Mouse (Mus musculus) cerebellum, adult 2 months (tissue): ENCODE data around the gene Chrm3. TPM values are rescaled to one million over a fixed set of nuclear protein-coding genes. Genes with fewer than 3 reads are reported as not detected.

ENCODE experiments used
- DNase-seq, 2 experiments: peaks; one replicate each; pipeline ENCODE4 v3.0.0; 2021
- H3K27ac ChIP-seq: fragments of 200-500 bp; 2 replicates; pipeline ENCODE4 v1.5.1; 2012; ENCODE audit warnings: low read length, control low read depth, inconsistent platforms; ENCODE audit not compliant: insufficient read depth
- H3K27me3 ChIP-seq: fragments of 200-500 bp; 2 replicates; pipeline ENCODE4 v1.6.1; 2012; ENCODE audit warnings: inconsistent platforms, mild to moderate bottlenecking, low read length, moderate library complexity; ENCODE audit not compliant: control insufficient read depth, insufficient read depth
- H3K4me1 ChIP-seq: fragments of 200-500 bp; 2 replicates; pipeline ENCODE4 v1.6.1; 2011; ENCODE audit warnings: low read length; ENCODE audit not compliant: control insufficient read depth, insufficient read depth
- H3K4me3 ChIP-seq: fragments of 200-500 bp; replicated peaks from 2 replicates; pipeline ENCODE3; 2011; ENCODE audit warnings: mild to moderate bottlenecking, low read depth, low read length, control low read depth; ENCODE audit not compliant: insufficient read depth
- CTCF ChIP-seq: fragments of 200-500 bp; IDR thresholded peaks from 2 replicates; pipeline ENCODE4 v1.5.1; 2011; ENCODE audit warnings: low read depth, mild to moderate bottlenecking, control low read depth, low read length, moderate library complexity, borderline replicate concordance; ENCODE audit not compliant: insufficient read depth
- POLR2A ChIP-seq: fragments of 200-500 bp; IDR thresholded peaks from 2 replicates; pipeline ENCODE4 v1.6.1; 2011; ENCODE audit warnings: low read length, control low read depth, borderline replicate concordance; ENCODE audit not compliant: insufficient read depth
- WGBS: fragments of 180-500 bp; shearing (Covaris S2); methylation state at CpG from one replicate; pipeline ENCODE4 v1.1.7; 2018; 5-methylcytosine and 5-hydroxymethylcytosine counted together
- polyA plus RNA-seq: library from polyadenylated mRNA; depleted of rRNA; stranded (reverse); fragments of >200 nt; gene quantifications from 2 replicates; pipeline ENCODE4 v1.2.3, GENCODE M21; 2012

The Chrm3 gene
- polyA plus RNA-seq, 1 experiment, result 4.4 TPM

GRCm38 (mm10) chr13:9890460-9890859 is 470.2 kb downstream of the Chrm3 start:
- no peak for TF ChIP-seq CTCF
- TF ChIP-seq POLR2A, result no peak
- Histone ChIP-seq H3K4me3 (no peak overlapping the region), H3K4me1 (no peaks in the 10 kb centered on the region), H3K27me3 (no peaks in the 10 kb centered on the region), H3K27ac (no peak overlapping the region)
- no peak for DNase-seq
- WGBS, result 41% methylated on average over 5 of the region's 5 CpGs

- TF ChIP-seq CTCF (no peak), POLR2A (no peak)
- Histone ChIP-seq H3K27ac (no peak overlapping the region), H3K27me3 (no peaks in the 10 kb centered on the region), H3K4me3 (no peak overlapping the region), H3K4me1 (no peaks in the 10 kb centered on the region)
- no peak for DNase-seq
- 73% methylated on average over 1 of the region's 1 CpGs for WGBS
Measured at GRCm38 (mm10) chr13:9889954-9890353, 470.7 kb downstream of the Chrm3 start.

- TF ChIP-seq POLR2A, result no peak
- TF ChIP-seq CTCF, result no peak
- 73% methylated on average over 5 of the region's 5 CpGs for WGBS
- H3K4me1 ChIP-seq, result no peaks in the 10 kb centered on the region
- H3K4me3 ChIP-seq, result no peak overlapping the region
- H3K27me3 ChIP-seq, result no peaks in the 10 kb centered on the region
- H3K27ac ChIP-seq, result no peak overlapping the region
- DNase-seq, result no peak
Measured at GRCm38 (mm10) chr13:9888284-9888683, 472.4 kb downstream of the Chrm3 start.

DNA sequence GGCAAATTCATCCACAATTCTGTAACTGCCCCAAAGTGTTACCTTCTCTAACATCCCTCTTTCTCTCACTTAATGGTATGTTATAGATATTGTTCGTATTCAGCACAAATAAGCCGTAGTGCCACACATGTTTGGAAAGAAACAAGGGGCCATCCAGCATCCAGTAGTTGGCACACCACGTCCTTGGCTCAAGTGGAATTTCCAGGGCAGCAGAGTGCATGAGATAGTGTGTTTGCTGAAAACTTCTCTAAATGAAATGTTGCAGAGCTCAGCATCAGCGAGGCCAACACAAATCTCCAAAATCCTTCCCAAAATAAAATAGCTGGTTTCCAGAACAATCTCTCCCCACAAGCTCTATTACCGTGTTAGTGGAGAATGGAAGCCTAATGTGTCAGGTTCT is 473.4 kb downstream of the Chrm3 start:
- DNase-seq, result no peak
- Histone ChIP-seq H3K27me3 (no peaks in the 10 kb centered on the region), H3K27ac (no peak overlapping the region), H3K4me3 (no peak overlapping the region), H3K4me1 (no peaks in the 10 kb centered on the region)
- no peak for TF ChIP-seq POLR2A
- TF ChIP-seq CTCF, result no peak
- 89% methylated on average over 5 of the region's 5 CpGs for WGBS

- Histone ChIP-seq H3K4me1 (no peaks in the 10 kb centered on the region), H3K27me3 (no peaks in the 10 kb centered on the region), H3K4me3 (no peak overlapping the region), H3K27ac (no peak overlapping the region)
- 79% methylated on average over 6 of the region's 6 CpGs for WGBS
- no peak for DNase-seq
- TF ChIP-seq CTCF, result no peak
- TF ChIP-seq POLR2A, result no peak
Measured at GRCm38 (mm10) chr13:9886465-9887135, 474.0 kb downstream of the Chrm3 start.

DNA sequence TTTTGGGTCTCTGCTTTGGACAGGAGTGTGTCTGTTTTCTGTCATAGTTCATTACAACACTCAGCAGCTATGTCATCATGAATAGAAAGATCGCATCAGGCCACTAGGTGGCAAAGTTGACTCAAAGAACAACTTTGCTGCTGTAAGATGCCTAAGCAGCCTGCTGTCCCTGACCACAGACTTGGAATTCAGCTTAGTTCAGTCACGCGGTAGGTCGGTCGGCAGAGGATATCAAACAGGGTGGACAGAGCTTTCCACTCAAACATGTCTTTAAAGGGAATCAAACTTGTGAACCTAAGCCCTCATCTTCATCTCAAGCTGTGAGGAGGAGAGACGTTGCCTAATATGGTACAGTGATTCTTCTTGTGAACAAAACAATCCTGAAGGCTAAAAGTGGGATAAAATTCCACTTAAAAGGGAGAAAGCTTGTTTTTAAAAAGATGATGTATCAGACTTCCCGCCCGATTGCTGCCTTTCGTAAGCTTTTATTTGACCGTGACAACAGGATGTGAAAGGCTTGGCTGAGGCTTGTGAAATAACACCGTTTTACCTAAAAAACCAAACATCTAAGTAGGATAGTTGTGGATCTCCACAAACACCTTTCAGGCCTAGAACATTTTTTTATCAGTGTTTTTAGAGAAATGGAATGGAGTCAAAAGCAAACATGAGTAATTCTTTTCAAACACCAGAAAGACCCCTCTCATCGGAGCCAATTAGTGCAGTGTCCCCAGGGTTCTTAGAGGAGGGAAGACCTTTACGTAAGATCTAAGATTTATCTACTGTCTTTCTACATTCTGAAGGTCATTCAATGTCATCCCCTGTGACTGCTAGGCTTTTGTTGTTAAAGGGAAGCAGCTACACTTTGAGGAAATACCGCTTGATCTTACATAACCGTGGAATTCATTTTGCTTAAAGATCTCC is 478.0 kb downstream of the Chrm3 start:
- H3K4me1 ChIP-seq, result no peaks in the 10 kb centered on the region
- no peak overlapping the region for H3K27ac ChIP-seq
- TF ChIP-seq POLR2A (no peak), CTCF (peak; percentile 61; the same call in 1 of the 2 replicates)
- peak; percentile 47 to 50 for DNase-seq
- no peak overlapping the region for H3K4me3 ChIP-seq
- WGBS, result 51% methylated on average over 15 of the region's 15 CpGs
- H3K27me3 ChIP-seq, result no peaks in the 10 kb centered on the region

GRCm38 (mm10) chr13:9881930-9882329 is 478.7 kb downstream of the Chrm3 start:
- no peak overlapping the region for H3K27ac ChIP-seq
- WGBS, result 61% methylated on average over 4 of the region's 4 CpGs
- no peak overlapping the region for H3K4me3 ChIP-seq
- no peaks in the 10 kb centered on the region for H3K4me1 ChIP-seq
- no peaks in the 10 kb centered on the region for H3K27me3 ChIP-seq
- TF ChIP-seq POLR2A (no peak), CTCF (no peak)
- no peak for DNase-seq

DNA sequence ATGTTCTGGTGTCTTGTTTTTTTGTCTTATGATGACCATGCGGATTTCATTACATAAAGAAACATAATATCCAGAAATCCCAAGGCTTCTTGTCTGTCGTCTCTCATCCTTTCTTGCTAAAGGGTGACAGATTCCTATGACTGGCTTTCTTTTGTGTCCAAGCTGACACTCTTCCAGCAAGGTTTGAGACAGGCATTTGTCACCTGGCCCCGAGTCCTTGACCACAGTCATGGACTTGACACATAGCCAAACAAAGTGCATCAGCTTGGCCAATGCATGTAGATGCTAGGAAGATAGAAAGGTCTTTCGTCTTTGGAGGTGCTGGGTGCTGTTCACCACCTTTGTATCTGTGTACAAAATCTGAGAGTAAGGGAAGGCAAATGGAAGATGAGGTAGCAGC is 480.2 kb downstream of the Chrm3 start:
- peak in 1 of 2 experiments; percentile 5 for DNase-seq
- Histone ChIP-seq H3K27ac (no peak overlapping the region), H3K4me3 (no peak overlapping the region), H3K4me1 (no peaks in the 10 kb centered on the region), H3K27me3 (no peaks in the 10 kb centered on the region)
- WGBS, result 41% methylated on average over 4 of the region's 4 CpGs
- no peak for TF ChIP-seq POLR2A
- TF ChIP-seq CTCF, result no peak
